Mouse (Mus musculus) C3H10T1/2 (cell line): ENCODE measurements around the gene Cog3. TPM values are rescaled to one million over a fixed set of nuclear protein-coding genes. Genes with fewer than 3 reads are reported as not detected.

ENCODE experiments used
- polyA plus RNA-seq, 2 experiments: library from polyadenylated mRNA; unstranded; fragments of >200 nt; fragmentation: generic; extraction: Trizol; gene quantifications; one replicate each; pipeline ENCODE4 v1.2.1; 2012; ENCODE audit warnings: missing spikeins in 2 of 2

Gene Cog3
- polyA plus RNA-seq: 1 to 10 TPM in 1 of 2 experiments, under 1 TPM in 1; 0.35 to 7.2 TPM

DNA sequence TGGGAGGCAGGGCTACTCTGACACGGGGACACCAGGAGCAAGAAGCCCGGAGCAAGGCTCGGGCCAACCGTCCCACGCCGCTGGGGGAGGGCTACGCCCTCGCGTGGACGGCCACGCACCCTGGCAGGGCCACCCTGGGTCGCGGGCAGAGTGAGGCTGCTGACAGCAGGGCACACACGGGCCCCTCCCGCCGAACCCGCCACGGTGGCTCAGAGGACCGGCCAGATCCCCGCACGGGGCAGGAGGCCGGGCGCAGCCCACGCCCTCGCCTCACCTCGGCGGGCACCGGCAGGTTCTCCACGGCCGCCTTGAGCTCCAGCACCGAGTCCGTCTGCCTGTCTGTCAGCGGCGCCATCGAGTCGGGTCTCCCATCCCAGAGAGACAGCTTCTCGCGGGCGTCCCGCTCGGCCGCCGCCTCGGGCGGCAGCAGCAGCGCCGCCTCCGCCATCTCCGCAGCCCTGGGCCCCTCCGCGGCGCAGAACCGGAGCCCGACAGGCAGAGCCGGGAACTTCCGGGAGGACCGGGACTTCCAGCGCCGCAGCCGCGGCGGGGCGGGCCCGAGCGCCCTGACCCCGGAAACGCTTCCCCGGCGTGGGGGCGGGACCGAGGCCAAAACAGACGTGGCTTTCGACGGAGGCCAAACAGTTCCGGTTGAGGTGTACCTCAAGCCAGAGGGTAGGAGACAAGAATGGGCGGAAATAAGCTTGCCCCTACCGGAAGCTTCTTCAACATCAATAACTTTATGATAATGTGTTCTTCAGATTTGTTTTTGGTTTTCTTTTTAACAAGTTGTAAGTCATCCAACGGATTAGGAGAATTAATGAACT, at the start of gene Cog3:
TSS of gene Cog3 (minus strand) at position 527 of the 827 bp plus-strand sequence.

DNA sequence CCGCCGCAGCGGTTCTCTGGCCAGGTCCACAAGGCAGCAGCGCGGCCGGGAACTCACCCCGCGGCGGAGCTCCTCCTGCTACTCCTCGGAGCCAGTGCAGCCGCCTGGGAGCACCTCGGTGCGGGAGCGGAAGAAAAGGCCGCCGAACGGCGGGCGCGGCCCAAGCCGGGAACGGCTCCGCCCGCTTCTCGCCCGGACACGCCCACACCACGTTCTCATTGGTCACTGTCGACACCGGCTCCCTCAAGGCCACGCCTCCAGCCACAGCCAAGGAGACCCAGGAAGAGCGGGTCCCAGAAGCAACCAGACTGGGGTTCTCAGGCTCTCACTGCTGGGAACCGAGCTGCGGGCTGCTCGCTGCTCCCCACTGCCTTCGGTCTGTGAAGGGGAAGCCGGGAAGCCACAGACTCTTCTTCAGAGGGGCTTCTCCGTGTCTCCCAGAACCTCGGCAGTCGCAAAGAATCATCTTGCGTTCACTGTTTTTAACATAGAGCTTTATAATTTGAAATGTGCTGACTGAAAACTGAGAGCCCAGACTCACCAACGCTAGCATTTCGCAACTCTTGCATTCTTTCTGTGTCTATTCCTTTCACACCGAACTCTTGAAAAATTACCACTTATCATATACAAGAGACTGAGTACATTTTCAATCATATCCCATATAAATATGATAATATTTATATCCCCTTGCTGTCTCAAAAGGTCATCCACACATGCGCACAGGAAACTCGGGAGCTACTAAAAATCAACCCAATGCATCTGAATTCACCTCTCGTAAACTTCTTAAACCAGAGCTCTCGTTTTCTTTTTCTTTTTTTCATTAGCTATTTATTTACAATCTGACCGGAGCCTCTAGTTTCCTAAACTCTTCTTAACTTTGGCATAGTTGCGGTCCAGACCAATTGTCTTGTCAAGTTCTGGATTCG, 32.8 kb upstream of the Cog3 start, which contains the start of gene Slc25a30:
TSS of gene Slc25a30 (minus strand) at position 170 of the 926 bp plus-strand sequence.

Other genes with a start within 250 kb of the Cog3 start
- gene Spert, start 161.4 kb downstream of the Cog3 start, polyA plus RNA-seq: not detected
- not detected for gene Erich6b, start 112.3 kb downstream of the Cog3 start, polyA plus RNA-seq
- gene Slc25a30, start 32.5 kb upstream of the Cog3 start, polyA plus RNA-seq: 1 to 10 TPM; 1.0 to 5.5 TPM
- gene Tpt1, start 90.6 kb upstream of the Cog3 start, polyA plus RNA-seq: 1,000 to 10,000 TPM; 1,193 to 3,304 TPM
- under 1 TPM in 1 of 2 experiments, not detected in 1; 0.02 TPM for gene Kctd4, start 200.5 kb upstream of the Cog3 start, polyA plus RNA-seq